Mouse (Mus musculus): ENCODE measurements at regions not wholly inside any gene's neighbourhood (a gene's known extent, or its start where the extent isn't known, plus 50 kb on each side); places are given as distances from the start of the nearest gene placed in this dataset.

DNA sequence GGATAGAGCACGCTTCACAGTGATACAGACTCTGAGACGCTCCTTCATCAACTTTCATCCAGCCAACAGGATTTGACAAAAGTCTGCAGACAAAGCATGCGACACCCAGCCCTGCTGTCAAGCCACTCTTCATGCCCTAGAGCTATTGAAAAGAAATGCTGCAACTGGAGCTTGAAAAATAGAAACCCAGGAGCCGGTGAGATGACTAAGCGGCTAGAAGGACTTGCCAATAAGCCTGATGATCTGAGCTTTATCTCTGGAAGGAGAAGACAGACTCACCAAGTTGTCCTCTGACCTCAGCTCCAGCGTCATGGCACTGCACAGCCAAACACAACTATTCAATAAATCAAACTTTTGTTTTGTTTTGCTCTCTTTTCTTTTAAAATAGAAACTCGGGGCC is 54.0 kb upstream of the Spred2 start:
- no peak for DNase-seq (ENCODE audit: extremely low read depth)
- TF ChIP-seq HCFC1 (IDR thresholded peaks at IDR 0.05; ENCODE audit: low read depth, low read length): no peak
- TF ChIP-seq ZKSCAN1 (IDR thresholded peaks at IDR 0.05; ENCODE audit: borderline replicate concordance, low read depth, low read length): no peak
- TF ChIP-seq ETS1 (conservative IDR thresholded peaks at IDR 0.05; ENCODE audit: low read depth, low read length): no peak
- TF ChIP-seq ZMIZ1 (IDR thresholded peaks at IDR 0.05; ENCODE audit: low read depth, low read length): no peak
- TF ChIP-seq MAZ (IDR thresholded peaks at IDR 0.05; ENCODE audit: low read depth, low read length): no peak
- no peak for TF ChIP-seq ELF1 (IDR thresholded peaks at IDR 0.05; ENCODE audit: low read depth, low read length)
- no peak for TF ChIP-seq MYC (IDR thresholded peaks at IDR 0.05; ENCODE audit: low read depth, low read length)
- TF ChIP-seq USF2 (conservative IDR thresholded peaks at IDR 0.05; ENCODE audit: low read depth, low read length): no peak
- TF ChIP-seq PAX5 (IDR thresholded peaks at IDR 0.05; ENCODE audit: low read length): no peak
- no peak for TF ChIP-seq MAX (IDR thresholded peaks at IDR 0.05; ENCODE audit: low read length)
- TF ChIP-seq CHD1 (IDR thresholded peaks at IDR 0.05; ENCODE audit: low read depth, low read length): no peak
- H3K27ac ChIP-seq (ENCODE audit: insufficient read depth, low read depth): no peak overlapping the region
- H3K4me1 ChIP-seq (ENCODE audit: control insufficient read depth in 1 of 2, insufficient read depth in 2 of 2): peaks cover 0 to 22% of the 10 kb centered on the region in 2 experiments; a peak in 2 of 4 replicates
- H3K79me2 ChIP-seq (replicated peaks; ENCODE audit: control insufficient read depth, extremely low read depth, insufficient read depth, poor library complexity, severe bottlenecking): no peaks in the 10 kb centered on the region
- H3K4me3 ChIP-seq (replicated peaks in 1 of 3; ENCODE audit: low read depth in 2 of 3, low read length in 2 of 3, poor library complexity in 1 of 3): no peak overlapping the region
- H3K27me3 ChIP-seq (replicated peaks): no peaks in the 10 kb centered on the region
- in situ Hi-C loops (cut with MboI; ENCODE audit: low pct_ligation_motif_present, low pct_unique_long_range_greater_than_20kb, low sequenced_read_pairs): no loop called here
- dilution Hi-C loops (cut with MboI; ENCODE audit: extremely low pct_ligation_motif_present, extremely low pct_unique_long_range_greater_than_20kb, low sequenced_read_pairs): no loop called here
- H3K9ac ChIP-seq (ENCODE audit: insufficient read depth, low read depth): no peak overlapping the region
- peaks cover 13% of the 10 kb centered on the region for H3K9me3 ChIP-seq (replicated peaks; ENCODE audit: low read length)
- no peak overlapping the region for H3K4me2 ChIP-seq (ENCODE audit: insufficient read depth, low read depth, poor library complexity, severe bottlenecking)
- H3K36me3 ChIP-seq (replicated peaks in 1 of 2; ENCODE audit: control insufficient read depth in 1 of 2, insufficient read depth in 1 of 2, low read length in 1 of 2): no peaks in the 10 kb centered on the region

GRCm38 (mm10) chr11:19873796-19874195 is 50.4 kb upstream of the Spred2 start:
- Histone ChIP-seq H3K4me1 (ENCODE audit: control insufficient read depth in 1 of 2, insufficient read depth in 2 of 2) (0 out of 4 replicates have a peak, but pooled peaks cover 0 to 2% of the 10 kb centered on the region in 2 experiments), H3K4me3 (replicated peaks in 1 of 3; ENCODE audit: low read depth in 2 of 3, low read length in 2 of 3, poor library complexity in 1 of 3) (no peak overlapping the region), H3K9me3 (replicated peaks; ENCODE audit: low read length) (no peaks in the 10 kb centered on the region), H3K79me2 (replicated peaks; ENCODE audit: control insufficient read depth, extremely low read depth, insufficient read depth, poor library complexity, severe bottlenecking) (no peaks in the 10 kb centered on the region), H3K9ac (ENCODE audit: insufficient read depth, low read depth) (no peak overlapping the region), H3K36me3 (replicated peaks in 1 of 2; ENCODE audit: control insufficient read depth in 1 of 2, insufficient read depth in 1 of 2, low read length in 1 of 2) (no peaks in the 10 kb centered on the region), H3K4me2 (ENCODE audit: insufficient read depth, low read depth, poor library complexity, severe bottlenecking) (no peak overlapping the region), H3K27me3 (replicated peaks) (no peaks in the 10 kb centered on the region), H3K27ac (ENCODE audit: insufficient read depth, low read depth) (no peak overlapping the region)
- in situ Hi-C loops (cut with MboI; ENCODE audit: low pct_ligation_motif_present, low pct_unique_long_range_greater_than_20kb, low sequenced_read_pairs): no loop called here
- no peak for DNase-seq (ENCODE audit: extremely low read depth)
- TF ChIP-seq TCF12 (IDR thresholded peaks at IDR 0.05; ENCODE audit: low read depth, low read length): 0 out of 2 replicates have a peak, but pooled peaks have one; percentile 15
- no peak for TF ChIP-seq SIN3A (IDR thresholded peaks at IDR 0.05; ENCODE audit: low read length)
- TF ChIP-seq POLR2A (IDR thresholded peaks at IDR 0.05; ENCODE audit: low read depth, low read length): no peak
- no peak for TF ChIP-seq CHD1 (IDR thresholded peaks at IDR 0.05; ENCODE audit: low read depth, low read length)
- TF ChIP-seq USF2 (conservative IDR thresholded peaks at IDR 0.05; ENCODE audit: low read depth, low read length): no peak
- no peak for TF ChIP-seq E2F4 (IDR thresholded peaks at IDR 0.05; ENCODE audit: insufficient replicate concordance, low read depth, low read length)
- no peak for TF ChIP-seq ELF1 (IDR thresholded peaks at IDR 0.05; ENCODE audit: low read depth, low read length)
- dilution Hi-C loops (cut with MboI; ENCODE audit: extremely low pct_ligation_motif_present, extremely low pct_unique_long_range_greater_than_20kb, low sequenced_read_pairs): no loop called here
